Comparison of ENCODE assay signal across 8 mouse cellular contexts in genomic region chr6:135148506-135148905, GRCm38 (mm10). TPM values are rescaled to one million over a fixed set of nuclear protein-coding genes. Genes with fewer than 3 reads are reported as not detected.
DNase-seq lines count a peak whose midpoint lies in the region; ATAC-seq and TF ChIP-seq lines count a peak whose summit lies in the region.

No protein-coding gene starts in this region.

- WGBS in lung, adult 2 months, result 38% methylated on average over 1 of the region's 1 CpGs

- peak; percentile 43 for DNase-seq in adrenal gland, postnatal 14 days
- DNase-seq in adrenal gland, adult 8-10 months, result no peak
- peak; percentile 41 for DNase-seq in lung, adult 2 months
- DNase-seq in lung, adult 18-20 months, result no peak
- DNase-seq in layer of hippocampus, postnatal 36 days, result no peak

- H3K4me3 ChIP-seq in lung, adult 2 months (replicated peaks; ENCODE audit: extremely low read depth, low read depth, low read length), result no peak overlapping the region

- peak; percentile 54 for ATAC-seq in erythroid progenitor cell, adult 5-6 weeks (replicated peaks; ENCODE audit: low FRiP score, poor library complexity, severe bottlenecking)
- ATAC-seq in megakaryocyte, adult 5-6 weeks (ENCODE audit: poor library complexity, severe bottlenecking), result peak; percentile 65
- ATAC-seq in monocyte, adult 5-6 weeks (replicated peaks; ENCODE audit: insufficient number of reproducible peaks, low FRiP score, low TSS enrichment, poor library complexity, severe bottlenecking), result no peak

- peak; percentile 84 for TF ChIP-seq CTCF in lung, adult 2 months (IDR thresholded peaks at IDR 0.05; ENCODE audit: insufficient read depth, low read length)

- TF ChIP-seq POLR2A in lung, adult 2 months (IDR thresholded peaks at IDR 0.05; ENCODE audit: borderline replicate concordance, extremely low read depth, low read depth, low read length), result no peak

- H3K4me1 ChIP-seq in lung, adult 2 months (ENCODE audit: control insufficient read depth, insufficient read depth, low read length), result no peaks in the 10 kb centered on the region

RNA-seq across cellular contexts. Expression of gene Gprc5d, which starts 30.4 kb away (rescaled TPM):
- total RNA-seq in adrenal gland, postnatal 14 days (2021), result not detected in 2 replicates
- not detected for total RNA-seq in adrenal gland, adult 8-10 months (2022)
- 0.17 TPM in 1 of 2 replicates, not detected in the other for polyA plus RNA-seq in lung, adult 2 months (2012; rRNA removed)
- total RNA-seq in erythroid progenitor cell, adult 5-6 weeks (2015; ENCODE audit: low replicate concordance), result 1.4 and 5.0 TPM in 2 replicates
- total RNA-seq in erythroid progenitor cell, adult 5-6 weeks (2017; ENCODE audit: low replicate concordance), result not detected in 2 replicates
- total RNA-seq in megakaryocyte, adult 5-6 weeks (2015), result not detected in 2 replicates
- not detected in 2 replicates for total RNA-seq in megakaryocyte, adult 5-6 weeks (2017)
- not detected in 3 replicates for total RNA-seq in monocyte, adult 5-6 weeks (2017)
- total RNA-seq in layer of hippocampus, postnatal 36 days (2021), result not detected

RNA-seq across cellular contexts. Expression of gene Fam234b, which starts 49.3 kb away (rescaled TPM):
- total RNA-seq in adrenal gland, postnatal 14 days (2021), result 28.7 and 29.4 TPM in 2 replicates
- 10 to 100 TPM; 26.3 to 39.8 (median 36.7) TPM for total RNA-seq in adrenal gland, adult 8-10 months (2022)
- 6.3 and 9.2 TPM in 2 replicates for polyA plus RNA-seq in lung, adult 2 months (2012; rRNA removed)
- total RNA-seq in erythroid progenitor cell, adult 5-6 weeks (2015; ENCODE audit: low replicate concordance), result 110 and 154 TPM in 2 replicates
- 96.5 and 104 TPM in 2 replicates for total RNA-seq in erythroid progenitor cell, adult 5-6 weeks (2017; ENCODE audit: low replicate concordance)
- 2.1 and 3.0 TPM in 2 replicates for total RNA-seq in megakaryocyte, adult 5-6 weeks (2015)
- 2.8 and 4.9 TPM in 2 replicates for total RNA-seq in megakaryocyte, adult 5-6 weeks (2017)
- total RNA-seq in monocyte, adult 5-6 weeks (2017), result 0.86 to 3.1 TPM (median 1.3 TPM) in 3 replicates
- total RNA-seq in layer of hippocampus, postnatal 36 days (2021), result 100 to 1,000 TPM; 157 to 166 TPM

RNA-seq across cellular contexts. Expression of gene Hebp1, which starts 49.3 kb away (rescaled TPM):
- total RNA-seq in adrenal gland, postnatal 14 days (2021), result 26.4 and 46.0 TPM in 2 replicates
- 10 to 100 TPM; 13.4 to 37.5 (median 24.8) TPM for total RNA-seq in adrenal gland, adult 8-10 months (2022)
- polyA plus RNA-seq in lung, adult 2 months (2012; rRNA removed), result 15.4 and 33.8 TPM in 2 replicates
- total RNA-seq in erythroid progenitor cell, adult 5-6 weeks (2015; ENCODE audit: low replicate concordance), result 192 and 305 TPM in 2 replicates
- total RNA-seq in erythroid progenitor cell, adult 5-6 weeks (2017; ENCODE audit: low replicate concordance), result 368 and 376 TPM in 2 replicates
- 2.5 and 8.5 TPM in 2 replicates for total RNA-seq in megakaryocyte, adult 5-6 weeks (2015)
- total RNA-seq in megakaryocyte, adult 5-6 weeks (2017), result 10.8 and 15.8 TPM in 2 replicates
- 1.1 to 4.2 TPM (median 1.6 TPM) in 3 replicates for total RNA-seq in monocyte, adult 5-6 weeks (2017)
- 10 to 100 TPM; 74.3 to 79.5 TPM for total RNA-seq in layer of hippocampus, postnatal 36 days (2021)

Comparison
In these comparisons a context has a peak if more than half of its experiments do, and no peak if none do; other contexts are left out.
1. DNase-seq: peak in adrenal gland, postnatal 14 days (single experiment) and lung, adult 2 months (single experiment); none in adrenal gland, adult 8-10 months (single experiment), lung, adult 18-20 months (0 of 2) and layer of hippocampus, postnatal 36 days (0 of 2).